Mouse (Mus musculus) intestine, embryonic 16.5 days (tissue): ENCODE measurements around the gene Rfng. TPM values are rescaled to one million over a fixed set of nuclear protein-coding genes. Genes with fewer than 3 reads are reported as not detected.
"Not testable (repeated sequence)": the region's sequence is repeated elsewhere in the genome, so short reads cannot be mapped to it uniquely, and the experiment has no call there.

Source experiments
- ATAC-seq: fragments of 200-750 bp; cut with Nextera tagmentation; 2 replicates; pipeline ENCODE4 v1.8.0; 2017; ENCODE audit warnings: moderate TSS enrichment, moderate library complexity
- H3K27ac ChIP-seq: fragments of 300-500 bp; sonication (generic); 2 replicates; pipeline ENCODE4 v1.5.1; 2014; ENCODE audit warnings: mild to moderate bottlenecking, low read length
- H3K27me3 ChIP-seq: fragments of 300-500 bp; sonication (generic); replicated peaks from 2 replicates; pipeline ENCODE4 v1.6.1; 2014; ENCODE audit warnings: low read length, control low read depth, mixed read lengths; ENCODE audit not compliant: control insufficient read depth, insufficient read depth
- H3K36me3 ChIP-seq: fragments of 300-500 bp; sonication (generic); 2 replicates; pipeline ENCODE4 v1.6.1; 2014; ENCODE audit warnings: low read length, control low read depth; ENCODE audit not compliant: control insufficient read depth, insufficient read depth
- H3K4me1 ChIP-seq: fragments of 300-500 bp; sonication (generic); 2 replicates; pipeline ENCODE4 v1.6.1; 2014; ENCODE audit warnings: low read length, control low read depth, mixed read lengths; ENCODE audit not compliant: control insufficient read depth, insufficient read depth
- H3K4me2 ChIP-seq: fragments of 300-500 bp; sonication (generic); 2 replicates; pipeline ENCODE4 v1.6.1; 2014; ENCODE audit warnings: low read depth, low read length, control low read depth
- H3K4me3 ChIP-seq: fragments of 300-500 bp; sonication (generic); 2 replicates; pipeline ENCODE4 v1.5.1; 2014; ENCODE audit warnings: mild to moderate bottlenecking, low read length
- H3K9ac ChIP-seq: fragments of 300-500 bp; sonication (generic); 2 replicates; pipeline ENCODE4 v1.6.1; 2014; ENCODE audit warnings: low read depth, low read length
- H3K9me3 ChIP-seq: fragments of 300-500 bp; sonication (generic); 2 replicates; pipeline ENCODE4 v1.6.1; 2016; ENCODE audit warnings: low read length, control low read depth; ENCODE audit not compliant: control insufficient read depth
- WGBS: fragments of 180-500 bp; shearing (Covaris S2); extraction: QIAGEN DNeasy Blood & Tissue Kit; methylation state at CpG from one replicate; pipeline ENCODE4 v1.1.7; 2014; 5-methylcytosine and 5-hydroxymethylcytosine counted together
- polyA plus RNA-seq: library from polyadenylated mRNA; unstranded; fragments of >200 nt; fragmentation: Nextera tagmentation; extraction: Ambion mirVana; gene quantifications from 2 replicates; pipeline ENCODE4 v1.2.1, GENCODE M21; 2015

Gene Rfng
- polyA plus RNA-seq, 1 experiment from 2014 or later: 40.6 TPM

GRCm38 (mm10) chr11:120781361-120781760, 2.6 kb downstream of the Rfng start:
- H3K4me3 ChIP-seq, H3K9me3 ChIP-seq, H3K27me3 ChIP-seq, H3K36me3 ChIP-seq, ATAC-seq, H3K9ac ChIP-seq, H3K27ac ChIP-seq, H3K4me2 ChIP-seq: not testable (repeated sequence)
- WGBS: 96% methylated on average over 6 of the region's 6 CpGs
- H3K4me1 ChIP-seq: peaks cover 19% of the 10 kb centered on the region

GRCm38 (mm10) chr11:120779876-120780275, 4.1 kb downstream of the Rfng start:
- H3K9ac ChIP-seq: no peak overlapping the region
- no peaks in the 10 kb centered on the region for H3K36me3 ChIP-seq
- peaks cover 14% of the 10 kb centered on the region for H3K4me1 ChIP-seq
- H3K27ac ChIP-seq: no peak overlapping the region
- no peak overlapping the region for H3K4me2 ChIP-seq
- H3K4me3 ChIP-seq: no peak overlapping the region
- no peaks in the 10 kb centered on the region for H3K27me3 ChIP-seq
- ATAC-seq: no peak
- 88% methylated on average over 1 of the region's 1 CpGs for WGBS
- H3K9me3 ChIP-seq: no peaks in the 10 kb centered on the region

- Histone ChIP-seq H3K27me3 (no peaks in the 10 kb centered on the region), H3K9me3 (no peaks in the 10 kb centered on the region), H3K4me2 (no peak overlapping the region), H3K4me1 (0 out of 2 replicates have a peak, but pooled peaks cover 3% of the 10 kb centered on the region), H3K4me3 (no peak overlapping the region), H3K36me3 (no peaks in the 10 kb centered on the region), H3K27ac (no peak overlapping the region), H3K9ac (no peak overlapping the region)
- WGBS: 31% methylated on average over 6 of the region's 6 CpGs
- no peak for ATAC-seq
Measured at GRCm38 (mm10) chr11:120777123-120777522, 6.9 kb downstream of the Rfng start.

- Histone ChIP-seq H3K4me3 (no peak overlapping the region), H3K27me3 (no peaks in the 10 kb centered on the region), H3K27ac (no peak overlapping the region), H3K9ac (no peak overlapping the region), H3K4me2 (no peak overlapping the region), H3K4me1 (0 out of 2 replicates have a peak, but pooled peaks cover 3% of the 10 kb centered on the region), H3K36me3 (no peaks in the 10 kb centered on the region), H3K9me3 (no peaks in the 10 kb centered on the region)
- 23% methylated on average over 15 of the region's 15 CpGs for WGBS
- peak; percentile 87 for ATAC-seq
Measured at GRCm38 (mm10) chr11:120775774-120776469, 8.1 kb downstream of the Rfng start.

GRCm38 (mm10) chr11:120773463-120774190, 10.4 kb downstream of the Rfng start:
- 86% methylated on average over 7 of the region's 7 CpGs for WGBS
- H3K27me3 ChIP-seq: no peaks in the 10 kb centered on the region
- no peak overlapping the region for H3K27ac ChIP-seq
- no peak overlapping the region for H3K4me2 ChIP-seq
- H3K4me1 ChIP-seq: 0 out of 2 replicates have a peak, but pooled peaks cover 3% of the 10 kb centered on the region
- H3K9ac ChIP-seq: no peak overlapping the region
- no peaks in the 10 kb centered on the region for H3K36me3 ChIP-seq
- H3K4me3 ChIP-seq: no peak overlapping the region
- ATAC-seq: no peak
- H3K9me3 ChIP-seq: no peaks in the 10 kb centered on the region

- no peak overlapping the region for H3K4me3 ChIP-seq
- no peaks in the 10 kb centered on the region for H3K9me3 ChIP-seq
- no peaks in the 10 kb centered on the region for H3K27me3 ChIP-seq
- no peaks in the 10 kb centered on the region for H3K36me3 ChIP-seq
- H3K27ac ChIP-seq: no peak overlapping the region
- no peak for ATAC-seq
- WGBS: 84% methylated on average over 3 of the region's 3 CpGs
- peaks cover 5% of the 10 kb centered on the region; the same call in 1 of the 2 replicates for H3K4me1 ChIP-seq
- H3K4me2 ChIP-seq: no peak overlapping the region
- H3K9ac ChIP-seq: no peak overlapping the region
Measured at GRCm38 (mm10) chr11:120772749-120773148, 11.3 kb downstream of the Rfng start.

- 79% methylated on average over 1 of the region's 1 CpGs for WGBS
- Histone ChIP-seq H3K36me3 (no peaks in the 10 kb centered on the region), H3K27ac (peak overlapping the region; percentile 46)
Measured at GRCm38 (mm10) chr11:120768206-120768605, 15.8 kb downstream of the Rfng start.

GRCm38 (mm10) chr11:120767023-120767422, 17.0 kb downstream of the Rfng start:
- H3K27ac ChIP-seq, ATAC-seq, H3K9me3 ChIP-seq, H3K4me3 ChIP-seq, H3K36me3 ChIP-seq, H3K27me3 ChIP-seq, H3K4me1 ChIP-seq, H3K4me2 ChIP-seq, H3K9ac ChIP-seq: not testable (repeated sequence)
- 75% methylated on average over 4 of the region's 7 CpGs for WGBS

More at GRCm38 (mm10) chr11:120768206-120768605, 15.8 kb downstream of the Rfng start:
- peaks cover 2% of the 10 kb centered on the region; the same call in 1 of the 2 replicates for H3K4me1 ChIP-seq
- H3K27me3 ChIP-seq: no peaks in the 10 kb centered on the region
- no peak overlapping the region for H3K4me2 ChIP-seq
- peak; percentile 87 for ATAC-seq
- no peak overlapping the region for H3K9ac ChIP-seq
- H3K4me3 ChIP-seq: no peak overlapping the region
- H3K9me3 ChIP-seq: no peaks in the 10 kb centered on the region

GRCm38 (mm10) chr11:120763121-120763999, 20.6 kb downstream of the Rfng start:
- Histone ChIP-seq H3K27ac (peak overlapping the region; percentile 97), H3K9ac (peak overlapping the region; percentile 45; the same call in 1 of the 2 replicates), H3K4me2 (peak overlapping the region; percentile 21)
- H3K9me3 ChIP-seq, H3K36me3 ChIP-seq, H3K4me1 ChIP-seq, H3K27me3 ChIP-seq, H3K4me3 ChIP-seq: not testable (repeated sequence)
- 24% methylated on average over 5 of the region's 23 CpGs for WGBS
- ATAC-seq: peak; percentile 62
